In the genomic region with DNA sequence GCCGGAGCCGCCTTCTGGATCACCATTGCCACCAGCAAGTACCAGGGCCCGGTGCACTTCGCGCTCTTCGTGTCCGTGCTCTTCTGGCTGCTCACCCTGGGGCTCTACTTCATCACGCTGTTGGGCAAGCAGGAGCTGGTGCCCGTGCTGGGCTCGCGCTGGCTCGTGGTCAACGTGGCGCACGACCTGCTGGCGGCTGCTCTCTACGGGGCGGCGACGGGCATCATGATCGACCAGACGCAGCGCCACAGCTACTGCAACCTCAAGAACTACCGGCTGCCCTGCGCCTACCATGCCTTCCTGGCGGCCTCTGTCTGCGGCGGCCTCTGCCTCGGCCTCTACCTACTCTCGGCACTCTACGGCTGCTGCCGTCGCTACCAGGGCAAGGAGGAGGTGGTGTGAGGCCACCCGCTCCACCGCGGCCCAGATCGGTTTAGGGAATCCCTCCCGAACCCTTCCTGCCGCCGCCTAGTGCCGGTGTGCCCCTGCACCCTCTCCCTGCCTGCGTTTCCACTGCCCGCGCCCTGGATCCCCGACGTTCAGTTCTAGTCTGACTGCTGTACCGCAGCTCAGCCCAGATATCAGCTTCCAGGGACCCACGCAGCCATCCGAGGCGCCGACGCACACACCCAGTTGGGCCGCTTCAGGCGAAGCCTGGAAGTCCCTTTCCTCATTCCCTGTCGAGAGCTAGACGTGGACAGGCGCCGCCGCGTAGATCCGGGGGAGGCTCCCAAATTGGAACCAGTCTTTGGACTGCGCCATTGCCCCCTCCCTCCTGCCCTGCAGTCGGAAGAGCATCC, we compare ENCODE assay signal across 1 mouse cellular context.
TF ChIP-seq lines count a peak whose summit lies in the region.

No protein-coding gene starts in this region.

TF ChIP-seq in MEL, 35 proteins besides CTCF, POLR2A, EP300 and RAD21 (continued from another document):
- TF ChIP-seq NELFE (IDR thresholded peaks at IDR 0.05; ENCODE audit: low read depth, low read length) (peak; percentile 28; the same call in 1 of the 2 replicates), MYB (IDR thresholded peaks at IDR 0.05; ENCODE audit: low read depth, low read length) (no peak), JUND (IDR thresholded peaks at IDR 0.05; ENCODE audit: low read depth, low read length) (no peak), ETS1 (IDR thresholded peaks at IDR 0.05; ENCODE audit: low read depth, low read length) (no peak), POLR2AphosphoS2 (IDR thresholded peaks at IDR 0.05; ENCODE audit: low read length) (no peak), GABPA (IDR thresholded peaks at IDR 0.05; ENCODE audit: low read depth, low read length) (no peak), MXI1 (IDR thresholded peaks at IDR 0.05; ENCODE audit: low read depth, low read length) (no peak; the same call in none of the 2 replicates), ELF1 (IDR thresholded peaks at IDR 0.05; ENCODE audit: low read depth, low read length) (no peak), ZC3H11A (IDR thresholded peaks at IDR 0.05; ENCODE audit: low read depth, low read length) (no peak), ZNF384 (IDR thresholded peaks at IDR 0.05; ENCODE audit: low read depth, low read length) (no peak), UBTF (IDR thresholded peaks at IDR 0.05; ENCODE audit: borderline replicate concordance, insufficient read depth, low read depth, low read length) (peak; percentile 72; the same call in 1 of the 2 replicates), MEF2A (IDR thresholded peaks at IDR 0.05; ENCODE audit: extremely low read depth, insufficient replicate concordance, low read depth, low read length, poor library complexity, severe bottlenecking) (no peak), MAX (IDR thresholded peaks at IDR 0.05; ENCODE audit: low read length) (no peak), RCOR1 (IDR thresholded peaks at IDR 0.05; ENCODE audit: low read depth, low read length) (no peak), BHLHE40 (IDR thresholded peaks at IDR 0.05; ENCODE audit: borderline replicate concordance, low read depth, low read length) (no peak), SMC3 (IDR thresholded peaks at IDR 0.05; ENCODE audit: low read depth, low read length) (no peak)
